Mouse (Mus musculus) midbrain, embryonic 13.5 days (tissue): ENCODE data around the gene Naga. TPM values are rescaled to one million over a fixed set of nuclear protein-coding genes. Genes with fewer than 3 reads are reported as not detected.

Experiments
- ATAC-seq: fragments of 200-750 bp; cut with Nextera tagmentation; 2 replicates; pipeline ENCODE4 v1.8.0; 2017; ENCODE audit warnings: mild to moderate bottlenecking, moderate TSS enrichment, moderate library complexity
- H3K27ac ChIP-seq: fragments of 300-500 bp; sonication (generic); 2 replicates; pipeline ENCODE4 v1.5.1; 2015; ENCODE audit warnings: inconsistent platforms, mild to moderate bottlenecking, moderate library complexity
- H3K27me3 ChIP-seq: fragments of 300-500 bp; sonication (generic); 2 replicates; pipeline ENCODE4 v1.6.1; 2015; ENCODE audit warnings: mild to moderate bottlenecking, inconsistent platforms
- H3K36me3 ChIP-seq: fragments of 300-500 bp; sonication (generic); 2 replicates; pipeline ENCODE4 v1.6.1; 2015; ENCODE audit warnings: mild to moderate bottlenecking, inconsistent platforms
- H3K4me1 ChIP-seq: fragments of 300-500 bp; sonication (generic); replicated peaks from 2 replicates; pipeline ENCODE4 v1.6.1; 2015; ENCODE audit warnings: inconsistent platforms
- H3K4me2 ChIP-seq: fragments of 300-500 bp; sonication (generic); replicated peaks from 2 replicates; pipeline ENCODE4 v1.6.1; 2015; ENCODE audit warnings: moderate library complexity, mild to moderate bottlenecking, inconsistent platforms
- H3K4me3 ChIP-seq: fragments of 300-500 bp; sonication (generic); replicated peaks from 2 replicates; pipeline ENCODE4 v1.5.1; 2015; ENCODE audit warnings: mild to moderate bottlenecking, inconsistent platforms
- H3K9ac ChIP-seq: fragments of 300-500 bp; sonication (generic); replicated peaks from 2 replicates; pipeline ENCODE4 v1.6.1; 2015; ENCODE audit warnings: mild to moderate bottlenecking, inconsistent platforms
- H3K9me3 ChIP-seq: fragments of 300-500 bp; sonication (generic); 2 replicates; pipeline ENCODE4 v1.6.1; 2016; ENCODE audit warnings: mild to moderate bottlenecking, inconsistent platforms
- whole genome bisulfite sequencing: fragments of 180-500 bp; shearing (Covaris S2); methylation state at CpG from one replicate; pipeline ENCODE4 v1.1.7; 2015; 5-methylcytosine and 5-hydroxymethylcytosine counted together
- polyA plus RNA-seq: library from polyadenylated mRNA; unstranded; fragments of >200 nt; fragmentation: Nextera tagmentation; extraction: Ambion mirVana; gene quantifications from 2 replicates; pipeline ENCODE4 v1.2.1, GENCODE M21; 2015

Gene Naga
- polyA plus RNA-seq, 1 experiment from 2014 or later, result 22.7 TPM

- Histone ChIP-seq H3K4me1 (no peaks in the 10 kb centered on the region), H3K4me2 (no peak overlapping the region), H3K27ac (no peak overlapping the region), H3K4me3 (no peak overlapping the region), H3K27me3 (no peaks in the 10 kb centered on the region), H3K36me3 (no peaks in the 10 kb centered on the region), H3K9ac (no peak overlapping the region), H3K9me3 (no peaks in the 10 kb centered on the region)
- 90% methylated on average over 6 of the region's 6 CpGs for WGBS
- no peak for ATAC-seq
These were observed 20.9 kb downstream of the Naga start for GRCm38 (mm10) chr15:82317839-82318238.

- H3K4me1 ChIP-seq, result no peaks in the 10 kb centered on the region
- ATAC-seq, result no peak
- 79% methylated on average over 3 of the region's 3 CpGs for WGBS
- H3K4me3 ChIP-seq, result no peak overlapping the region
- H3K9ac ChIP-seq, result no peak overlapping the region
- no peaks in the 10 kb centered on the region for H3K9me3 ChIP-seq
- no peak overlapping the region for H3K27ac ChIP-seq
- no peak overlapping the region for H3K4me2 ChIP-seq
- H3K36me3 ChIP-seq, result no peaks in the 10 kb centered on the region
- no peaks in the 10 kb centered on the region for H3K27me3 ChIP-seq
These were observed 30.3 kb downstream of the Naga start for GRCm38 (mm10) chr15:82308416-82308815.

DNA sequence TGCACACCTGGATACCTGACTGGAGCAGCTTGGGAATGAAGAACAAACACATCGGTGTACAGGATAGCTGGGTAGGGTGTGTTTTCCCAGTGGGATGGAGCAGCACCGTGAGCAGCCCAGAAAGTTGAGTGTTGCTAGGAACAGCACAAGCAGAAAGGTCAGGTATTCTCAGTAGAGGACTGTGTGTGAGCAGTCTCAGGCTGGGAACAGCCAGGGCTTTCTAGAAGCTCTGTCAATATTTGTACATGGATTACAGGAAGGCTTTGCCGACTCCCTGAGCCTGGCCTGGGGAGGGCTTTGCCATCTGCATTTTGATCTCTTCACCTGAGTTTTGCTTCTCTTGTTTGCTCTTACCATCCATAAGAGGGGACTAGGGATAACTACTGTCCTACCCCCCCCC is 31.6 kb downstream of the Naga start:
- Histone ChIP-seq H3K27me3 (no peaks in the 10 kb centered on the region), H3K9ac (no peak overlapping the region), H3K27ac (no peak overlapping the region), H3K36me3 (no peaks in the 10 kb centered on the region), H3K4me1 (no peaks in the 10 kb centered on the region), H3K4me3 (no peak overlapping the region), H3K4me2 (no peak overlapping the region), H3K9me3 (no peaks in the 10 kb centered on the region)
- ATAC-seq, result no peak
- 76% methylated on average over 3 of the region's 3 CpGs for WGBS

- Histone ChIP-seq H3K27ac (no peak within 1 kb of the TSS), H3K4me1 (peaks cover 7% of the 10 kb centered on the region), H3K9ac (no peak within 1 kb of the TSS), H3K9me3 (no peaks in the 10 kb centered on the region), H3K36me3 (no peaks in the 10 kb centered on the region), H3K4me2 (no peak within 1 kb of the TSS), H3K4me3 (no peak within 1 kb of the TSS), H3K27me3 (no peaks in the 10 kb centered on the region)
- 62% methylated on average over 39 of the region's 39 CpGs for WGBS
- ATAC-seq, result no peak
These were observed 39.8 kb downstream of the Naga start, which contains the start of gene Wbp2nl for GRCm38 (mm10) chr15:82298764-82299561. TSS of gene Wbp2nl (plus strand) at chr15:82298954.

DNA sequence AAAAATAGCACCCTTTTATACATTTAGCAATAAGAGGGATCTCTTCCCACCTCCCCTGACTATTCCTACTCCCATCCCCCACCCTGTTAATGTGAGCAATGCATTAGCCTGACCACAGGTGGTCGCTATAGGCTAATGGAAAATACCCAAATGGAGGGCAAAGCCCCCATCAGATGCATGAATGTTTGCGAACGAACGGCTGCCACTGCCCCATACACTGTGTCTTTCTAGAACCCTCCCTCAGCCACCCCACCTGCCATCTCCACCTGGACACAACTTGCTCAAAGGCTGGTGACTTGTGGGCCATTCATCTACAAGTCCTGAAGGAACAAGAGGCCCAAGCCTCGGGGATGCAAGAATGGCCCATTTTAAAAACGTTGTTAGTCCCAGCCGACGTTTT is 44.7 kb downstream of the Naga start:
- H3K9ac ChIP-seq, result no peak overlapping the region
- no peaks in the 10 kb centered on the region for H3K27me3 ChIP-seq
- 45% methylated on average over 8 of the region's 8 CpGs for WGBS
- H3K4me1 ChIP-seq, result peaks cover 24% of the 10 kb centered on the region
- no peak overlapping the region for H3K4me3 ChIP-seq
- H3K36me3 ChIP-seq, result peaks cover 38% of the 10 kb centered on the region
- no peak overlapping the region for H3K4me2 ChIP-seq
- peak overlapping the region; percentile 55; the same call in 1 of the 2 replicates for H3K27ac ChIP-seq
- no peaks in the 10 kb centered on the region for H3K9me3 ChIP-seq
- peak; percentile 28 for ATAC-seq

GRCm38 (mm10) chr15:82293271-82293711 is 45.4 kb downstream of the Naga start:
- Histone ChIP-seq H3K9me3 (no peaks in the 10 kb centered on the region), H3K4me1 (peaks cover 24% of the 10 kb centered on the region), H3K4me3 (no peak overlapping the region), H3K9ac (no peak overlapping the region), H3K27ac (peak overlapping the region; percentile 55), H3K36me3 (peaks cover 46% of the 10 kb centered on the region), H3K27me3 (no peaks in the 10 kb centered on the region), H3K4me2 (peak overlapping the region; percentile 17; the same call in 1 of the 2 replicates)
- WGBS, result 2% methylated on average over 7 of the region's 7 CpGs
- peak; percentile 87 for ATAC-seq

DNA sequence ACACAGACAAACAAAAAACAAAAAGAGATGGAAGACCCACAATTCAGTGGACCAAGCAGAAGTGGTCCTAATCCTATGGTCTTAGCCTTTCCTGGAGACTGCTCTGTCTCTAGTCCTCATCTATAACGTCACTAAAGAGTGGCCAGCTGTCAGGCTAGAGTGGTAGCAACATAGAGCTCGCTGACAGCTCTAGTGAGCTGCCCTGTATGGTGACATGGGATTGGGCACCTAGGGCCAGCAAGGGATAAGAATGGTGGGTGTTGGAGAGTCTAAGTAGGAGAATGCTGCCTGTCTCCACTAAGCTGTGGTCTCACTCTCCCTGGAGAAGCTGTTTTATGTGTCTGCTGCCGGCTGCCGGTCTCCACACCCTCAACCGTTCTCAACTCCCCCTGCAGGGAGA is 45.9 kb downstream of the Naga start:
- peak overlapping the region; percentile 17; the same call in 1 of the 2 replicates for H3K4me2 ChIP-seq
- ATAC-seq, result no peak
- H3K4me1 ChIP-seq, result peaks cover 24% of the 10 kb centered on the region
- peak overlapping the region; percentile 55 for H3K27ac ChIP-seq
- H3K9ac ChIP-seq, result no peak overlapping the region
- H3K27me3 ChIP-seq, result no peaks in the 10 kb centered on the region
- no peak overlapping the region for H3K4me3 ChIP-seq
- 12% methylated on average over 5 of the region's 5 CpGs for WGBS
- no peaks in the 10 kb centered on the region for H3K9me3 ChIP-seq
- peaks cover 50% of the 10 kb centered on the region for H3K36me3 ChIP-seq

- no peak overlapping the region for H3K9ac ChIP-seq
- H3K4me3 ChIP-seq, result no peak overlapping the region
- no peaks in the 10 kb centered on the region for H3K27me3 ChIP-seq
- no peaks in the 10 kb centered on the region for H3K9me3 ChIP-seq
- no peak overlapping the region for H3K27ac ChIP-seq
- ATAC-seq, result no peak
- 94% methylated on average over 7 of the region's 7 CpGs for WGBS
- H3K36me3 ChIP-seq, result peaks cover 76% of the 10 kb centered on the region
- no peak overlapping the region for H3K4me2 ChIP-seq
- peaks cover 24% of the 10 kb centered on the region for H3K4me1 ChIP-seq
These were observed 48.5 kb downstream of the Naga start for GRCm38 (mm10) chr15:82290252-82290651.

DNA sequence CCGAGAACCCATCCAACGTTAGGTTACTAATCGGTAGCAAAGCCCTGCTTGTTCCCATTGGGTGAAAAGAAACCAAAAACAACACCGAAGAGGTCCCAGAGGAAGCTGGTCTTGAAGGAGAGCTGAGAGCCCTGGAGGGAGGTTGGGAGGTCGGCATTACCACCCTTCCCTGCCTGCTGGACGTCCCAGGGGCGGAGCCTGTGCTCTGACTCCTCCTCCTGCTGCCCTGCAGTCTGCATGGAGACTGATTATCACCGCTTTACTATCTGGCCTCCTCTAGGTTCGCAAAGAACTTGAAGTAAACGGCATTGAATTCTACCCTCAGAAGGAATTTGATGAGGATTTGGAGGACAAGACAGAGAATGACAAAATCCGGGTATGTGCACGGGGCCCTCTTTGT is 52.6 kb downstream of the Naga start:
- Histone ChIP-seq H3K4me3 (no peak overlapping the region), H3K9ac (no peak overlapping the region), H3K4me2 (no peak overlapping the region), H3K9me3 (no peaks in the 10 kb centered on the region), H3K27me3 (no peaks in the 10 kb centered on the region), H3K4me1 (no peaks in the 10 kb centered on the region), H3K27ac (no peak overlapping the region), H3K36me3 (peaks cover 97% of the 10 kb centered on the region)
- 74% methylated on average over 12 of the region's 12 CpGs for WGBS
- ATAC-seq, result no peak

- no peaks in the 10 kb centered on the region for H3K27me3 ChIP-seq
- no peak overlapping the region for H3K9ac ChIP-seq
- H3K27ac ChIP-seq, result no peak overlapping the region
- 86% methylated on average over 4 of the region's 4 CpGs for WGBS
- H3K4me1 ChIP-seq, result peaks cover 31% of the 10 kb centered on the region
- no peak overlapping the region for H3K4me3 ChIP-seq
- H3K9me3 ChIP-seq, result no peaks in the 10 kb centered on the region
- no peak overlapping the region for H3K4me2 ChIP-seq
- ATAC-seq, result no peak
- peaks cover 78% of the 10 kb centered on the region for H3K36me3 ChIP-seq
These were observed 58.1 kb downstream of the Naga start for GRCm38 (mm10) chr15:82280638-82281037.
